8 mouse cellular contexts compared by ENCODE assay signal in genomic region chr13:23464841-23465366, GRCm38 (mm10). TPM values are rescaled to one million over a fixed set of nuclear protein-coding genes. Genes with fewer than 3 reads are reported as not detected.
DNase-seq lines count a peak whose midpoint lies in the region; ATAC-seq and TF ChIP-seq lines count a peak whose summit lies in the region.

No protein-coding gene starts in this region.

- H3K4me2 ChIP-seq in hindbrain, postnatal 0 days (ENCODE audit: low read depth, low read length), result peak overlapping the region; percentile 84
- H3K4me2 ChIP-seq in midbrain, postnatal 0 days (ENCODE audit: low read depth, low read length, poor library complexity, severe bottlenecking), result peak overlapping the region; percentile 81

- no peak for TF ChIP-seq CTCF in layer of hippocampus, adult 2 months (conservative IDR thresholded peaks at IDR 0.05)
- no peak for TF ChIP-seq CTCF in hindbrain, postnatal 0 days (IDR thresholded peaks at IDR 0.05; ENCODE audit: low read depth)
- no peak for TF ChIP-seq CTCF in midbrain, postnatal 0 days (IDR thresholded peaks at IDR 0.05)

- peak overlapping the region; percentile 69 for H3K4me3 ChIP-seq in layer of hippocampus, adult 2 months
- H3K4me3 ChIP-seq in embryonic facial prominence, embryonic 10.5 days, result peak overlapping the region; percentile 69
- H3K4me3 ChIP-seq in hindbrain, postnatal 0 days (ENCODE audit: low read length), result peak overlapping the region; percentile 56
- H3K4me3 ChIP-seq in midbrain, postnatal 0 days (ENCODE audit: low read depth, low read length), result peak overlapping the region; percentile 56

- under 1% methylated on average over 11 of the region's 11 CpGs for WGBS in embryonic facial prominence, embryonic 10.5 days
- WGBS in hindbrain, postnatal 0 days, result 4% methylated on average over 11 of the region's 11 CpGs
- WGBS in midbrain, postnatal 0 days, result 4% methylated on average over 11 of the region's 11 CpGs

- no peaks in the 10 kb centered on the region for H3K36me3 ChIP-seq in embryonic facial prominence, embryonic 10.5 days (replicated peaks)
- H3K36me3 ChIP-seq in hindbrain, postnatal 0 days (ENCODE audit: insufficient read depth, low read length), result no peaks in the 10 kb centered on the region
- no peaks in the 10 kb centered on the region for H3K36me3 ChIP-seq in midbrain, postnatal 0 days (ENCODE audit: insufficient read depth, low read length)

- peak overlapping the region; percentile 51; the same call in 1 of the 2 replicates for H3K9ac ChIP-seq in hindbrain, postnatal 0 days (replicated peaks; ENCODE audit: low read length)
- H3K9ac ChIP-seq in midbrain, postnatal 0 days (replicated peaks; ENCODE audit: low read length, poor library complexity, severe bottlenecking), result peak overlapping the region; percentile 56

- DNase-seq in layer of hippocampus, adult 2 months (ENCODE audit: low spot score in 2 of 2), result no peak
- no peak for DNase-seq in layer of hippocampus, adult 11-12 months (ENCODE audit: low spot score)
- DNase-seq in embryonic facial prominence, embryonic 10.5 days (ENCODE audit: low spot score), result peak; percentile 38
- DNase-seq in hindbrain, postnatal 0 days (ENCODE audit: low spot score), result no peak
- DNase-seq in midbrain, postnatal 0 days (ENCODE audit: low spot score), result no peak
- DNase-seq in layer of hippocampus, postnatal 36 days, result no peak
- DNase-seq in cerebellum, postnatal 14 days, result no peak
- no peak for DNase-seq in MN1 (ENCODE audit: low spot score)

- peaks cover 23% of the 10 kb centered on the region for H3K4me1 ChIP-seq in embryonic facial prominence, embryonic 10.5 days
- H3K4me1 ChIP-seq in hindbrain, postnatal 0 days (ENCODE audit: insufficient read depth, low read length), result peaks cover 4% of the 10 kb centered on the region; the same call in 1 of the 2 replicates
- H3K4me1 ChIP-seq in midbrain, postnatal 0 days (ENCODE audit: insufficient read depth, low read length), result peaks cover 3% of the 10 kb centered on the region; the same call in 1 of the 2 replicates

- no peak for ATAC-seq in hindbrain, postnatal 0 days
- ATAC-seq in midbrain, postnatal 0 days (ENCODE audit: low FRiP score), result 0 out of 2 replicates have a peak, but pooled peaks have one; percentile 15

- H3K27me3 ChIP-seq in embryonic facial prominence, embryonic 10.5 days (replicated peaks; ENCODE audit: low read depth, poor library complexity, severe bottlenecking), result peaks cover 20% of the 10 kb centered on the region
- no peaks in the 10 kb centered on the region for H3K27me3 ChIP-seq in hindbrain, postnatal 0 days (ENCODE audit: insufficient read depth, low read length)
- no peaks in the 10 kb centered on the region for H3K27me3 ChIP-seq in midbrain, postnatal 0 days (ENCODE audit: insufficient read depth, low read length)

- H3K27ac ChIP-seq in layer of hippocampus, adult 2 months, result no peak overlapping the region
- H3K27ac ChIP-seq in embryonic facial prominence, embryonic 10.5 days (replicated peaks), result peak overlapping the region; percentile 48; the same call in 1 of the 2 replicates
- no peak overlapping the region for H3K27ac ChIP-seq in hindbrain, postnatal 0 days
- H3K27ac ChIP-seq in midbrain, postnatal 0 days (ENCODE audit: low read depth, low read length), result no peak overlapping the region

- H3K9me3 ChIP-seq in embryonic facial prominence, embryonic 10.5 days, result no peaks in the 10 kb centered on the region
- no peaks in the 10 kb centered on the region for H3K9me3 ChIP-seq in hindbrain, postnatal 0 days (ENCODE audit: low read length)
- no peaks in the 10 kb centered on the region for H3K9me3 ChIP-seq in midbrain, postnatal 0 days (ENCODE audit: low read length)

RNA-seq across cellular contexts. Expression of gene Btn1a1, which starts 0.8 kb away (rescaled TPM):
- not detected for total RNA-seq in layer of hippocampus, adult 2 months (2021)
- polyA plus RNA-seq in embryonic facial prominence, embryonic 10.5 days (2016; fragmentation: Nextera tagmentation; extraction: Ambion mirVana), result 0.12 and 0.16 TPM in 2 replicates
- total RNA-seq in hindbrain, postnatal 0 days (2014; rRNA removed), result 0.40 and 0.89 TPM in 2 replicates
- polyA plus RNA-seq in hindbrain, postnatal 0 days (2015; fragmentation: Nextera tagmentation; extraction: Ambion mirVana), result 0.15 and 0.24 TPM in 2 replicates
- total RNA-seq in midbrain, postnatal 0 days (2014; rRNA removed), result 0.05 TPM in 1 of 2 replicates, not detected in the other
- polyA plus RNA-seq in midbrain, postnatal 0 days (2015; fragmentation: Nextera tagmentation; extraction: Ambion mirVana), result 0.04 and 0.07 TPM in 2 replicates
- total RNA-seq in layer of hippocampus, postnatal 36 days (2021), result not detected

RNA-seq across cellular contexts. Expression of gene Btn2a2, which starts 23.8 kb away (rescaled TPM):
- under 1 TPM; 0.49 to 0.52 TPM for total RNA-seq in layer of hippocampus, adult 2 months (2021)
- 0.99 and 1.2 TPM in 2 replicates for polyA plus RNA-seq in embryonic facial prominence, embryonic 10.5 days (2016; fragmentation: Nextera tagmentation; extraction: Ambion mirVana)
- not detected in 2 replicates for total RNA-seq in hindbrain, postnatal 0 days (2014; rRNA removed)
- 0.11 TPM in 1 of 2 replicates, not detected in the other for polyA plus RNA-seq in hindbrain, postnatal 0 days (2015; fragmentation: Nextera tagmentation; extraction: Ambion mirVana)
- 0.16 TPM in 1 of 2 replicates, not detected in the other for total RNA-seq in midbrain, postnatal 0 days (2014; rRNA removed)
- polyA plus RNA-seq in midbrain, postnatal 0 days (2015; fragmentation: Nextera tagmentation; extraction: Ambion mirVana), result not detected in 2 replicates
- under 1 TPM; 0.51 to 0.80 TPM for total RNA-seq in layer of hippocampus, postnatal 36 days (2021)

RNA-seq across cellular contexts. Expression of gene Abt1, which starts 41.2 kb away (rescaled TPM):
- total RNA-seq in layer of hippocampus, adult 2 months (2021), result 1 to 10 TPM; 7.8 to 9.7 TPM
- polyA plus RNA-seq in embryonic facial prominence, embryonic 10.5 days (2016; fragmentation: Nextera tagmentation; extraction: Ambion mirVana), result 15.0 and 15.6 TPM in 2 replicates
- 5.0 and 5.5 TPM in 2 replicates for total RNA-seq in hindbrain, postnatal 0 days (2014; rRNA removed)
- 7.2 and 7.6 TPM in 2 replicates for polyA plus RNA-seq in hindbrain, postnatal 0 days (2015; fragmentation: Nextera tagmentation; extraction: Ambion mirVana)
- 4.9 and 7.3 TPM in 2 replicates for total RNA-seq in midbrain, postnatal 0 days (2014; rRNA removed)
- polyA plus RNA-seq in midbrain, postnatal 0 days (2015; fragmentation: Nextera tagmentation; extraction: Ambion mirVana), result 5.2 and 6.0 TPM in 2 replicates
- total RNA-seq in layer of hippocampus, postnatal 36 days (2021), result 1 to 10 TPM; 7.9 to 8.7 TPM
